Mouse (Mus musculus) heart, embryonic 16.5 days (tissue): ENCODE data around the gene Ak1. TPM values are rescaled to one million over a fixed set of nuclear protein-coding genes. Genes with fewer than 3 reads are reported as not detected.

Source experiments
- ATAC-seq: fragments of 200-750 bp; cut with Nextera tagmentation; replicated peaks from 2 replicates; pipeline ENCODE4 v1.8.0; 2017; ENCODE audit warnings: moderate number of reproducible peaks; ENCODE audit not compliant: insufficient read depth, low FRiP score; ENCODE audit errors: extremely low read depth
- H3K27ac ChIP-seq: fragments of 300-500 bp; sonication (generic); 2 replicates; pipeline ENCODE4 v1.5.1; 2014; ENCODE audit warnings: mild to moderate bottlenecking, low read length, control low read depth, moderate library complexity
- H3K27me3 ChIP-seq: fragments of 300-500 bp; sonication (generic); 2 replicates; pipeline ENCODE4 v1.6.1; 2014; ENCODE audit warnings: low read length, mixed read lengths; ENCODE audit not compliant: control insufficient read depth, insufficient read depth
- H3K36me3 ChIP-seq: fragments of 300-500 bp; sonication (generic); 2 replicates; pipeline ENCODE4 v1.6.1; 2014; ENCODE audit not compliant: control insufficient read depth, insufficient read depth
- H3K4me1 ChIP-seq: fragments of 300-500 bp; sonication (generic); 2 replicates; pipeline ENCODE4 v1.6.1; 2014; ENCODE audit warnings: low read length, mixed read lengths; ENCODE audit not compliant: control insufficient read depth, insufficient read depth
- H3K4me2 ChIP-seq: fragments of 300-500 bp; sonication (generic); 2 replicates; pipeline ENCODE4 v1.6.1; 2014; ENCODE audit warnings: low read depth, mild to moderate bottlenecking, control low read depth, low read length
- H3K4me3 ChIP-seq: fragments of 300-500 bp; sonication (generic); 2 replicates; pipeline ENCODE4 v1.5.1; 2014; ENCODE audit warnings: mild to moderate bottlenecking, control low read depth, low read length
- H3K9ac ChIP-seq: fragments of 300-500 bp; sonication (generic); 2 replicates; pipeline ENCODE4 v1.6.1; 2014; ENCODE audit warnings: low read length, control low read depth
- H3K9me3 ChIP-seq: fragments of 300-500 bp; sonication (generic); replicated peaks from 2 replicates; pipeline ENCODE4 v1.6.1; 2016; ENCODE audit warnings: low read length; ENCODE audit not compliant: control insufficient read depth
- WGBS: fragments of 180-500 bp; shearing (Covaris S2); extraction: QIAGEN DNeasy Blood & Tissue Kit; methylation state at CpG from one replicate; pipeline ENCODE4 v1.1.7; 2014; 5-methylcytosine and 5-hydroxymethylcytosine counted together
- polyA plus RNA-seq: library from polyadenylated mRNA; unstranded; fragments of >200 nt; fragmentation: Nextera tagmentation; extraction: Ambion mirVana; gene quantifications from 2 replicates; pipeline ENCODE4 v1.2.1, GENCODE M21; 2015

Gene Ak1
- polyA plus RNA-seq, 1 experiment from 2014 or later = 488 TPM

DNA sequence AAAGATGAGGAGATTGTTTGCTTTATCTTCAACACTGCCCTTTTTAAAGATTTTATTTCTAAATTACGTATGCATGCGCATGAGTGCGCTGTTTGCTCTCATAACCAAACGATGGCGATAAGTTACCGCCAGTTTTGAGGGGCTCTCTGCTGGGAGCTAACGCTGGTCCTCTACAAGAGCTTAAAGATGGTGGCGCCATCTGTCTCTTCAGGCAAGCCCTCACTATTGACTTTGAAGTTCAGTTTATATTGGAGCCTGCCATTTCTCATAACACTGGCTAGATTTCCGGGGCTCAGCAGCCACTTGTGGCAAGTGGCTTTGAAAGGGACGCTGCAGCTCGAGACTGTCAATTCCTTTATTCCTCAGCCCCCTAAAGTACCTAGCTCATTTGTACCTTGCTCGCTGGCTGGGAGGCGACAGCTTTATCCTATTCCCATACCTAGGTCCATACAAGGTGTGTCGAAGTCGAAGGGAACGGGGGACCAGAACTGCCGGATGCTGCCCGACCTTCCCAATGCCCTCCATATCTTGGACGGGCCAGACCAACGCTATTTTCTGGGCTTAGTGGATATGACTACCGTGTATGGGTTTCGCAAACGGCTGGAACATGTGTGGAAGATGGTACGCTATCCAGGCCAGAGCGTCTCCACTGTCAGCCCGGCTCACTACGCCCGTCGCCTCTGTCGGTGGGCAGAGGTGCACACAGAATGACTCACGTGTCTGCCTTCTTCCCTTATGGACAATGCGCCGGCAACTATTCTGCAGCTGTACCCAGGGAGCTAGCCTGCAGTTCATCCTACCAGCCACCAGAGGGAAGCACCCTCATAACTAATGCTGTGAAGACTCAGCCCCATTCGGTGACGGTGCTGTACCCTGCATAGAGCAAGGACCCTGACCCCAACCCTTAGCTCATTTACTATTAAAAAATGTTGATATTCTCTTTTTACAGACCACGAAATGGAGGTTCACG is 38.4 kb upstream of the Ak1 start:
- Histone ChIP-seq H3K36me3 (no peaks in the 10 kb centered on the region), H3K27ac (no peak overlapping the region)

DNA sequence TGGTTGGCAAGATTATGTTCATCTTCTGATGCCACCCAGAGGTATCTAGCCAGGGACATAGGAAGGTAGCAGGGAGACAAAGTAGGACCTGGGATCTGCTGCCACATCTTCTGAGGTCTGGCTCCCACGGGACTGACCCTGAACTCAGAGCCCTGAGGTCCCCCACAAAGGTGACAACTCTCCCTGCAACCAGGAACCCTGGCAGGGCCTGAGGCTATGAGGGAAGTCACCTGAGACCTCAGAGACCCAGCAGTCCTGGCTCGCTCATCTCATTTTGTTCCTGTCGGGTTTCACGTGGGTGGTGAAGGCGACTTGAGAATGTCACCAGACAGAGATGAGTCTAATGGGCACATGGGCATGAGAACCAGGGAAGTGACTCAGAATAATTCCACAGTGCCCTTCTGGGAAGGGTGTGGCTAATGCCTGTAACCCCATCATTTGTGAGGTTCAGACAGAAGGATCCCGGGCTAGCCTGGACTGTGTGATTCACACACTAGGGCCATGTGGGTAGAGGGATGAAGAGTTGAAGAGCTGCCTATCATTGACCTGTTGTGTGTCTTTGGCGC is 36.3 kb upstream of the Ak1 start:
- 77% methylated on average over 7 of the region's 7 CpGs for WGBS
- Histone ChIP-seq H3K4me1 (peaks cover 24% of the 10 kb centered on the region), H3K9me3 (no peaks in the 10 kb centered on the region), H3K4me3 (no peak overlapping the region), H3K4me2 (no peak overlapping the region), H3K36me3 (no peaks in the 10 kb centered on the region), H3K27ac (no peak overlapping the region), H3K27me3 (peaks cover 1% of the 10 kb centered on the region; the same call in 1 of the 2 replicates), H3K9ac (no peak overlapping the region)
- ATAC-seq = no peak

More for the DNA sequence above, 38.4 kb upstream of the Ak1 start:
- peaks cover 14% of the 10 kb centered on the region for H3K27me3 ChIP-seq
- peaks cover 6% of the 10 kb centered on the region; the same call in 1 of the 2 replicates for H3K4me1 ChIP-seq
- H3K9me3 ChIP-seq = no peaks in the 10 kb centered on the region
- peak overlapping the region; percentile 42 for H3K4me3 ChIP-seq
- peak; percentile 60 for ATAC-seq
- peak overlapping the region; percentile 67 for H3K4me2 ChIP-seq
- WGBS = 12% methylated on average over 37 of the region's 37 CpGs
- H3K9ac ChIP-seq = peak overlapping the region; percentile 59

DNA sequence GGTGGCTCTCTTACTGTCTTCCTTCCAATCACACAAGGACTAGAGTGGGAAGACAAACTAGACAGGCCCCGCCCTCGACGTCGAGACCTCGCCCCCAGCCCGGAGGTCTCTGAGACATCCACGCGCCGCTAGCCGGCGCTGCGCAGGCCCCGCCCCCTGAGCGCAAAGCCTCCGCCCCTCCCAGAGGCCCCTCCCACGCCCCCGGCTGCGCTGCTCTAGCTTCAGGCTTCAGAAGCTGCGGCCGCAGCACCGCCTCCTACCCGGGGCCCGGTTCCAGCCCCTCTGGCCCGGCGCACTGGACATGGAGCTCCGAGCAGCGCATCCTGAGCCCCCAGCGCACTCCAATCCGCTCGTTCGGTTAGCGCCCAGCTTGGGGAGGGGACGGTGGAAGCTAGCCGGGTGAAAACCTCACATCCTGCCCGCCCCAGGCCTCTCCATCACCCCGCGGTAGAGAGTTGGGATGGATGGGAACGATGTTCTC is 34.6 kb upstream of the Ak1 start, which contains the start of gene St6galnac4:
Gene St6galnac4 (plus strand): TSS at position 225 of the 481 bp plus-strand sequence.
- WGBS = under 1% methylated on average over 37 of the region's 38 CpGs

DNA sequence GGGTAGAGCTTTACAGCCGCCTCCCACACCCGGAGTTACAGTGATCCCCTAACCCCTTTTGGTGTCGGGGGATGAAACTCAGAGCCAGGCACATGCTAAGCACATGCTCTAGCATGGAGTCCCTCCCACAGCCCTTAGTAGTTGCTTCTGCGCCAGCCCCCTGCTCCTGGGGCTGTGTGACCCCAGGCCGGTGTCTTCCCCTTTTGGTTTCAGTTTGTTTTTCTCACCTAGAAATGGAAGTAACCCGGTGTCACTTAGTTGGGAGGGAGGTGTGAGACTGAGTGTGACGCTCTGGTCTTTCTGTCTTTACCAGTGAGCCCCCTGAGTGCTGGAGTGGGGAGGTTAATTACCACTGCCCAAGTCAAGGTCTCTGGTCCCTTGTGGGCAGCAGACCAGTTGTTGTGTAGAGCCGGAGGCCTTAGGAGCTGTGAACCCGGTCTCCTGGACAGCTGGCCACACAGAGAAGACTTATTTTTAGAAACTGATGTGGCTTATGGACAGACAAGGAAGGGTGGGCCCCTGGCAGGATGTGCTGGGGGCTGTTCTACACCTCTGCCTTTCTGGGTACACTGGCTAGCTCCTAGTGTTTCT is 33.7 kb upstream of the Ak1 start:
- WGBS = 5% methylated on average over 9 of the region's 9 CpGs
- Histone ChIP-seq H3K27me3 (no peaks in the 10 kb centered on the region), H3K4me2 (peak overlapping the region; percentile 74), H3K27ac (peak overlapping the region; percentile 72), H3K4me3 (peak overlapping the region; percentile 72), H3K36me3 (peaks cover 3% of the 10 kb centered on the region; the same call in 1 of the 2 replicates), H3K9ac (peak overlapping the region; percentile 83), H3K4me1 (peaks cover 23% of the 10 kb centered on the region), H3K9me3 (no peaks in the 10 kb centered on the region)
- peak; percentile 18 for ATAC-seq

More for the DNA sequence above, 34.6 kb upstream of the Ak1 start, which contains the start of gene St6galnac4:
- H3K9ac ChIP-seq = peak within 1 kb of the TSS; percentile 83
- H3K9me3 ChIP-seq = no peaks in the 10 kb centered on the region
- no peaks in the 10 kb centered on the region; the same call in 1 of the 2 replicates for H3K27me3 ChIP-seq
- peak within 1 kb of the TSS; percentile 74 for H3K4me2 ChIP-seq
- no peaks in the 10 kb centered on the region for H3K36me3 ChIP-seq
- H3K27ac ChIP-seq = peak within 1 kb of the TSS; percentile 72
- H3K4me3 ChIP-seq = peak within 1 kb of the TSS; percentile 72
- peaks cover 24% of the 10 kb centered on the region for H3K4me1 ChIP-seq
- ATAC-seq = peak; percentile 88

DNA sequence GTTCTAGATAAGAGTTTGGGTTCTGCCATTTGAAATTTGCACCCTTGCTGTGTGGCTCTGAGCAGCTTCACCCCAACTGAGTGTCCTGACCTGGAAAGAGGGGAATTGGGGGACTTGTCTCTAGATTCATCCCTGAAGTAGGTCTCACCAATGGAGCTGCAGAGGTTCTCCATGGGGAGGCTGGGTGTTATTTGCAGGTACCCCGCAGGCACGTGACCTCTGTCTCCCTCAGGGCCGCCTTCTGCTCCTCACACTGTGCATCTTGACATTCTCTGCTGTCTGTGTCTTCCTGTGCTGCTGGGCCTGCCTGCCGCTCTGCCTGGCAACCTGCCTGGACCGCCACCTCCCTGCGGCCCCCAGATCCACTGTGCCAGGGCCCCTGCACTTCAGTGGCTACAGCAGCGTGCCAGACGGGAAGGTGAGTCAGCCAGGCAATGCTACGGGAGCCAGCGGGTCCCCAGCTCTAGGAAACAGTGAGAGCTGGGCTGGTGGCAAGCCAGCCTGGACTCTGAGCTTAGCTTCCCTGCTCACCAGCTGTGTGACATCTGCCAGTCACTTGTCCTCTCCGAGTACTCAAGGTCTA is 32.3 kb upstream of the Ak1 start:
- H3K9ac ChIP-seq = peak overlapping the region; percentile 51
- H3K27me3 ChIP-seq = no peaks in the 10 kb centered on the region
- 21% methylated on average over 11 of the region's 11 CpGs for WGBS
- H3K27ac ChIP-seq = peak overlapping the region; percentile 77
- H3K9me3 ChIP-seq = no peaks in the 10 kb centered on the region
- H3K4me3 ChIP-seq = 0 out of 2 replicates have a peak overlapping the region, but pooled peaks have one; percentile 3
- peaks cover 7% of the 10 kb centered on the region for H3K36me3 ChIP-seq
- H3K4me1 ChIP-seq = peaks cover 18% of the 10 kb centered on the region
- ATAC-seq = peak; percentile 19; the same call in 1 of the 2 replicates
- H3K4me2 ChIP-seq = peak overlapping the region; percentile 34

DNA sequence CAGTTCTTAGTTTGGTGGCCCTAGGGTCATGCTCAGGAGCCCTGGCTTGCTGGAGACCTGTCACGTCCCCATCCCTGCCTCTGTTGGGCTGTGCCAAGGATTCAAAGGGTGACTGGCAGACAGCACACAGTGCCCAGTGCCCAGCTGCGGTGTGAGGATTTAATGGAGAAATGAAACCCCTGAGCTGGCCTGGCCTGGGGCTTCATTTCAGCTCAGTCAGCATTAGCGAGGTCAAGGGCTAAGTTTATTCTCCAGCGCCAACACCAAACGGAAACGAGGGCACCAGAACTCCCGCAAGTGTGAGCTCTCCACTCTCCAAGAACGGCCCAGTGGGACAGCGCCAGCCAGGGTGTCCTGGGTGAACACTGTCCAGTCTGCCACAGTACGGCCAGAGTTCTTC is 31.3 kb upstream of the Ak1 start:
- Histone ChIP-seq H3K36me3 (peaks cover 16% of the 10 kb centered on the region), H3K9ac (0 out of 2 replicates have a peak overlapping the region, but pooled peaks have one; percentile 51), H3K27me3 (no peaks in the 10 kb centered on the region), H3K9me3 (no peaks in the 10 kb centered on the region), H3K4me3 (no peak overlapping the region), H3K4me2 (no peak overlapping the region), H3K27ac (peak overlapping the region; percentile 77), H3K4me1 (peaks cover 18% of the 10 kb centered on the region)
- WGBS = 79% methylated on average over 10 of the region's 10 CpGs
- no peak for ATAC-seq

DNA sequence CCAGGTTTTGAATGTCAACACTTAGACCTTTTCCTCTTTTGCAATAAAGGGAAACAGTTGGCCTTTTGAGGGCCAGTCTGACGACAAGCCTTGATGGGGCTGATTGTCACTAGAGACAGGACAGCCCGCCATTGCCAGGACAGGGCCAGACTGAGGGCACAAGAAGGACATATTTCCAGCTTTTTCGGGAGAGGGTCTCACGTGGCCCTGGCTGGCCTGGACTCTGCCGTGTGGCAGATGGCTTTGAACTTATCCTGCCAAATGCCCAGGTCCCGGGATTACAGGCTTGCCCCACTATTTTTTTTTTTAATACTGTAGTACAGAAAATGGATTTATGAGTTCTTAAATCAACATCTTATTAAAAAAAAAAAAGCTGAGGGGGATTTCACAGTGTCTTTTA is 30.3 kb upstream of the Ak1 start:
- peaks cover 18% of the 10 kb centered on the region for H3K4me1 ChIP-seq
- no peak overlapping the region for H3K27ac ChIP-seq
- H3K9ac ChIP-seq = no peak overlapping the region
- peaks cover 25% of the 10 kb centered on the region for H3K36me3 ChIP-seq
- H3K4me2 ChIP-seq = no peak overlapping the region
- no peaks in the 10 kb centered on the region for H3K27me3 ChIP-seq
- no peak overlapping the region for H3K4me3 ChIP-seq
- no peaks in the 10 kb centered on the region for H3K9me3 ChIP-seq
- 76% methylated on average over 6 of the region's 6 CpGs for WGBS
- no peak for ATAC-seq

DNA sequence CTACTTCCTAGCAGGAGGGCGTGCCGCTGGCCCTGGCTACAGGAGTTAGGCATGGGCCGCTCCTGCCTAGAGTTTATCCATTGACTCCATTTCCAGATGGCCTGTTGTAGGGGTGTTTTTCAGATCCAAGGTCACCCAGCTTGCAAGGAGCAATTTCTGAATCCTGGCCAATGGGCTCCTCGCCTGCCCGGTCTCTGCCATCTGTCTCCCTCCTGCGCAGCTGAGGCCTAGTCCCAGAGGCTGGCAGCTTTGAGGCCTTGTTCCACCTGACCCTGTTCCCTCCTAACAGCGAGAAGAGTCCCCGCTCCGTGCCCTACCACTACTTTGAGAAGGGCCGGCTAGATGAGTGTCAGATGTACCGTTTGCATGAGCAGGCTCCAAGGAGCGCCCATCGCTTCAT is 24.8 kb upstream of the Ak1 start:
- Histone ChIP-seq H3K27me3 (no peaks in the 10 kb centered on the region), H3K4me1 (0 out of 2 replicates have a peak, but pooled peaks cover 5% of the 10 kb centered on the region), H3K4me3 (no peak overlapping the region), H3K9me3 (no peaks in the 10 kb centered on the region), H3K27ac (no peak overlapping the region), H3K4me2 (no peak overlapping the region), H3K36me3 (peaks cover 33% of the 10 kb centered on the region), H3K9ac (no peak overlapping the region)
- 89% methylated on average over 13 of the region's 13 CpGs for WGBS
- no peak for ATAC-seq
